Mouse (Mus musculus): Measurements from ENCODE around the gene Galnt9.

DNA sequence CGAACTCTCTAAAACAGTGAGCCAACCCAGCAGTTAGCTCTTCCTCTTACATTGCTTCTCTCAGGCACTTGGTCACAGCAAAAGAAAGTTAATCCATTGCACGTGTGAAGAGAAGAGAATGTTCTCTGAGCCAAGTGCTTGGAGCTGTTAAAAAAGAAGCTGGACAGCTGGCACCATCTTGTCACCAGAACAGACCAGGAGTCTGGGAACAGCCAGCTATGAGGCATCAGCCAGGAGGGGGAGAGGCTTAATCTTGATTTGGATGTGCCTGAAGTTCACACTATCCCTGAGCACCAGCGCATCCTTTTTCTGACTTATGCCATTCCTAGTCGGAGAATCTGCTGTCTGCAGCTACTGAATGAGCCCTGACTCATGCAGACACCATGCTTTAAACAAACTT, 30.4 kb upstream of the Galnt9 start:
- TF ChIP-seq EP300 (IDR thresholded peaks at IDR 0.05; ENCODE audit: low read depth), result no peak
- no peak for TF ChIP-seq CTCF (IDR thresholded peaks at IDR 0.05; ENCODE audit: low read depth)
